Comparison of ENCODE assay signal across 7 mouse cellular contexts in genomic region chr2:160731117-160731838, GRCm38 (mm10). TPM values are rescaled to one million over a fixed set of nuclear protein-coding genes. Genes with fewer than 3 reads are reported as not detected.
A peak's percentile ranks its signal among the peaks of the same experiment; 100 is the strongest.
DNase-seq lines count a peak whose midpoint lies in the region; ATAC-seq and TF ChIP-seq lines count a peak whose summit lies in the region.

Gene Plcg1, plus strand, starts transcription at chr2:160731300.

- no peak for TF ChIP-seq CTCF in kidney, adult 2 months (conservative IDR thresholded peaks at IDR 0.05; ENCODE audit: insufficient read depth, insufficient read length, low read depth, low read length)
- no peak for TF ChIP-seq CTCF in spleen, adult 2 months (IDR thresholded peaks at IDR 0.05; ENCODE audit: extremely low read depth, insufficient read depth, insufficient read length, insufficient replicate concordance)

- peak within 1 kb of the TSS; percentile 90 for H3K4me2 ChIP-seq in embryonic facial prominence, embryonic 11.5 days (ENCODE audit: low read depth, low read length)
- peak within 1 kb of the TSS; percentile 94 for H3K4me2 ChIP-seq in limb, embryonic 12.5 days
- H3K4me2 ChIP-seq in midbrain, embryonic 15.5 days, result peak within 1 kb of the TSS; percentile 92

- peak; percentile 95 for ATAC-seq in embryonic facial prominence, embryonic 11.5 days (replicated peaks; ENCODE audit: insufficient number of reproducible peaks, low FRiP score, low TSS enrichment, low read depth)
- ATAC-seq in limb, embryonic 12.5 days (ENCODE audit: insufficient number of reproducible peaks, insufficient read depth, low FRiP score, low TSS enrichment, low read depth), result peak; percentile 91
- ATAC-seq in midbrain, embryonic 15.5 days (replicated peaks), result peak; percentile 95

- TF ChIP-seq POLR2A in kidney, adult 2 months (IDR thresholded peaks at IDR 0.05; ENCODE audit: low read depth, low read length), result no peak
- no peak; the same call in 1 of the 2 replicates for TF ChIP-seq POLR2A in spleen, adult 2 months (IDR thresholded peaks at IDR 0.05; ENCODE audit: low read depth, low read length)

- H3K4me1 ChIP-seq in embryonic facial prominence, embryonic 11.5 days (ENCODE audit: control insufficient read depth, insufficient read depth, low read length), result no peaks in the 10 kb centered on the region
- peaks cover 12% of the 10 kb centered on the region for H3K4me1 ChIP-seq in kidney, adult 2 months (ENCODE audit: control insufficient read depth, insufficient read depth, low read length)
- H3K4me1 ChIP-seq in limb, embryonic 12.5 days (replicated peaks), result peaks cover 44% of the 10 kb centered on the region
- H3K4me1 ChIP-seq in midbrain, embryonic 15.5 days, result peaks cover 52% of the 10 kb centered on the region
- peaks cover 3% of the 10 kb centered on the region for H3K4me1 ChIP-seq in spleen, adult 2 months (ENCODE audit: control insufficient read depth, insufficient read depth, insufficient read length)

- no peaks in the 10 kb centered on the region for H3K27me3 ChIP-seq in embryonic facial prominence, embryonic 11.5 days (ENCODE audit: control insufficient read depth, insufficient read depth, low read length)
- no peaks in the 10 kb centered on the region for H3K27me3 ChIP-seq in kidney, adult 2 months (replicated peaks; ENCODE audit: control insufficient read depth, insufficient read depth, low read length)
- H3K27me3 ChIP-seq in limb, embryonic 12.5 days, result no peaks in the 10 kb centered on the region
- no peaks in the 10 kb centered on the region for H3K27me3 ChIP-seq in midbrain, embryonic 15.5 days (replicated peaks)
- no peaks in the 10 kb centered on the region for H3K27me3 ChIP-seq in spleen, adult 2 months (ENCODE audit: control insufficient read depth, insufficient read depth, low read length)

- H3K9me3 ChIP-seq in embryonic facial prominence, embryonic 11.5 days (replicated peaks; ENCODE audit: control insufficient read depth, low read length), result no peaks in the 10 kb centered on the region
- H3K9me3 ChIP-seq in limb, embryonic 12.5 days, result no peaks in the 10 kb centered on the region
- H3K9me3 ChIP-seq in midbrain, embryonic 15.5 days, result no peaks in the 10 kb centered on the region

- DNase-seq in adrenal gland, postnatal 14 days, result peak; percentile 96
- DNase-seq in embryonic facial prominence, embryonic 11.5 days (ENCODE audit: low spot score), result peak; percentile 96
- DNase-seq in heart, adult 11 months, result peak; percentile 100
- peak; percentile 97 for DNase-seq in kidney, adult 2 months
- DNase-seq in spleen, adult 2 months (ENCODE audit: low read depth in 1 of 2, low spot score in 2 of 2), result peak; percentile 81 to 91

- H3K36me3 ChIP-seq in embryonic facial prominence, embryonic 11.5 days (replicated peaks; ENCODE audit: control insufficient read depth, insufficient read depth, low read depth, low read length), result no peaks in the 10 kb centered on the region; the same call in 1 of the 2 replicates
- H3K36me3 ChIP-seq in kidney, adult 2 months (ENCODE audit: control insufficient read depth, insufficient read depth, low read length), result no peaks in the 10 kb centered on the region
- peaks cover 32% of the 10 kb centered on the region for H3K36me3 ChIP-seq in limb, embryonic 12.5 days
- H3K36me3 ChIP-seq in midbrain, embryonic 15.5 days (replicated peaks), result no peaks in the 10 kb centered on the region
- H3K36me3 ChIP-seq in spleen, adult 2 months (ENCODE audit: control insufficient read depth, insufficient read depth, low read length), result no peaks in the 10 kb centered on the region

- H3K27ac ChIP-seq in embryonic facial prominence, embryonic 11.5 days (replicated peaks; ENCODE audit: low read depth, low read length), result peak within 1 kb of the TSS; percentile 96
- peak within 1 kb of the TSS; percentile 79 for H3K27ac ChIP-seq in kidney, adult 2 months (ENCODE audit: insufficient read depth, low read depth, low read length)
- peak within 1 kb of the TSS; percentile 98 for H3K27ac ChIP-seq in limb, embryonic 12.5 days
- peak within 1 kb of the TSS; percentile 99 for H3K27ac ChIP-seq in midbrain, embryonic 15.5 days
- H3K27ac ChIP-seq in spleen, adult 2 months (ENCODE audit: insufficient read depth, low read length), result peak within 1 kb of the TSS; percentile 85

- H3K4me3 ChIP-seq in embryonic facial prominence, embryonic 11.5 days (ENCODE audit: low read depth, low read length), result peak within 1 kb of the TSS; percentile 89
- H3K4me3 ChIP-seq in kidney, adult 2 months (ENCODE audit: insufficient read depth, low read depth, low read length), result peak within 1 kb of the TSS; percentile 98
- peak within 1 kb of the TSS; percentile 86 for H3K4me3 ChIP-seq in limb, embryonic 12.5 days (replicated peaks)
- H3K4me3 ChIP-seq in midbrain, embryonic 15.5 days, result peak within 1 kb of the TSS; percentile 91
- peak within 1 kb of the TSS; percentile 81 for H3K4me3 ChIP-seq in spleen, adult 2 months (ENCODE audit: extremely low read depth, insufficient read depth, insufficient read length)

- peak within 1 kb of the TSS; percentile 99 for H3K9ac ChIP-seq in embryonic facial prominence, embryonic 11.5 days (replicated peaks; ENCODE audit: low read length)
- peak within 1 kb of the TSS; percentile 99 for H3K9ac ChIP-seq in limb, embryonic 12.5 days (replicated peaks)
- H3K9ac ChIP-seq in midbrain, embryonic 15.5 days, result peak within 1 kb of the TSS; percentile 98

- WGBS in embryonic facial prominence, embryonic 11.5 days, result 0% methylated on average over 65 of the region's 99 CpGs
- 3% methylated on average over 82 of the region's 99 CpGs for WGBS in kidney, adult 2 months
- under 1% methylated on average over 89 of the region's 99 CpGs for WGBS in limb, embryonic 12.5 days
- under 1% methylated on average over 83 of the region's 99 CpGs for WGBS in midbrain, embryonic 15.5 days
- under 1% methylated on average over 93 of the region's 99 CpGs for WGBS in spleen, adult 2 months

RNA-seq across cellular contexts. Expression of gene Plcg1, which starts in this region (rescaled TPM):
- total RNA-seq in adrenal gland, postnatal 14 days (2021), result 69.7 and 93.2 TPM in 2 replicates
- polyA plus RNA-seq in embryonic facial prominence, embryonic 11.5 days (2014; fragmentation: Nextera tagmentation; extraction: Ambion mirVana), result 63.9 and 64.6 TPM in 2 replicates
- 33.1 and 38.2 TPM in 2 replicates for polyA plus RNA-seq in kidney, adult 2 months (2012; rRNA removed)
- 106 and 111 TPM in 2 replicates for polyA plus RNA-seq in limb, embryonic 12.5 days (2016; fragmentation: Nextera tagmentation; extraction: Ambion mirVana)
- polyA plus RNA-seq in midbrain, embryonic 15.5 days (2015; fragmentation: Nextera tagmentation; extraction: Ambion mirVana), result 64.3 and 68.4 TPM in 2 replicates
- 40.6 and 53.7 TPM in 2 replicates for polyA plus RNA-seq in spleen, adult 2 months (2012; rRNA removed)

Comparison
In these comparisons a context has a peak if more than half of its experiments do, and no peak if none do; other contexts are left out.
1. Peak in every context shown above with its lines: DNase-seq, ATAC-seq, H3K4me3 ChIP-seq and H3K27ac ChIP-seq.